Mouse (Mus musculus) WW6 (cell line): Measurements from ENCODE around the gene Padi4.

Source experiments
- DNase-seq: peaks from one replicate; pipeline ENCODE4 v3.0.0-alpha.2; 2013; ENCODE audit warnings: low read depth, low spot score

Gene Padi4

GRCm38 (mm10) chr4:140788264-140788663, 14.2 kb upstream of the Padi4 start:
- no peak for DNase-seq

GRCm38 (mm10) chr4:140787414-140787813, 13.4 kb upstream of the Padi4 start:
- DNase-seq: no peak

- DNase-seq: no peak
These were observed 11.2 kb upstream of the Padi4 start for GRCm38 (mm10) chr4:140785217-140785616.

DNA sequence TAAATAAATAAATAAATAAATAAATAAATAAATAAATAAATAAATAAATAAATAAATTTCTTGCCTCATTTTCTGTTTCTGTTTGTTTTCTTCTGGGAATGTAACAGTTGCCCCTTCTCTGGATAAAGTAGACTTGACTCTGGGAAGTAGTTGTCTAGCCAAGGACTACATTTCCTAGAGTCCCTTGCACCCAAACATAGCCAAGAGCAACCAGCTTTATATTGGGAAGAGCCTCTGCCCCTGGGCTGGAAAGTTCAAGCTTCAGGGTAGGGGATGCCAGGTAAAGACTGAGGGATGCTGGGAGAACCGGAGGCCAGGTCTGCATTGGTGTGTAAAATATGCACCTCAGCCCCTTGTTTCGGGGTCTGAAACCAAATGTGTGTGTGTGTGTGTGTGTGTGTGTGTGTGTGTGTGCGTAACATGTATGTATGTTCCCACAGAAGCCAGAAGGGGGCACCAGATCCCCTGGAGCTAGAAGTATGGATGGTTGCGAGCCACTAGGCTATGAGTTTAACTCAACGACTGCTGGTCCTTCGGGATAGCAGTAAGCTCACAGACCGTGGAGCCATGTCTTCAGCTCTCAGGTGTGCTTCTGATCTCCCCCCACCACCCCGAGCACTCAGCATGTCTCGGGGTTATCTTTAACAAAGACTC, 10.4 kb upstream of the Padi4 start:
- DNase-seq: no peak

DNA sequence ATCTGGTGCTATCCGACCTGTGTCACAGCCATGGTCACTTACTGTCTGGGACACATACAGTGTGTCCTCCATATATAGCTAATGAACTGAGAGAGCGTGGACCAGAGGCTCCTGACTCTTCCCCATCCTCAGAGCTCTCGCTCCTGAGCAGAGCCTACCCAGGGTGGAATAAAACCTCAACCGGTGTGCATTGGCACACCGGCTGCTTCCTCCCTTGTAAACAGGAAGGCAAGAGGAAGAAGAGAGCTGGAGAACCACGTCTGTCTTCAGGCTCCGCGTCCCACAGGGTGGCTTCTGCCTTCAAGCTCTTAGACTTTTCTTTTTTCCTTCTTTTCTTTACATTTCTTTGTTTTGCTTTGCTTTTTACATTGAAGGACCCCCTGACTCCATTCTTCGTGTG, 8.8 kb upstream of the Padi4 start:
- no peak for DNase-seq

DNA sequence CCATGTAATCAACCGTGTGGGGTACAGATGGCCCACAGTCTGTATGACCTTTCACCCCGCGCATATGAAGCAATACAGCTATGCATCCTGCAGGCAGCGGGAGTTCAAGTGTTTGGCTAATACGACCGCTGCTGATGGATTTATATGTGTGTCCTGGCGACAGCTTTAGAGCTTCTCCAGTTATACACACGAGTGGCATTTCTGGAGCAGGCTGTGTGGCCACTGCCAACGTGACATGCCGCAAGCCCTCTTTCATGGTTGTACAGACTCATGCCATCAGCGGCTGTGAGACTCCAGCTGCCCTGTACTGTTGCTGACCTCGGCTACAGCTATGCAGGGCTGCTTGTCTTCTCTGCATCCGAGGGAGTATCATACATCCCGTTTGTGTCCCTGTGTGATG, 6.5 kb upstream of the Padi4 start:
- DNase-seq: no peak

DNA sequence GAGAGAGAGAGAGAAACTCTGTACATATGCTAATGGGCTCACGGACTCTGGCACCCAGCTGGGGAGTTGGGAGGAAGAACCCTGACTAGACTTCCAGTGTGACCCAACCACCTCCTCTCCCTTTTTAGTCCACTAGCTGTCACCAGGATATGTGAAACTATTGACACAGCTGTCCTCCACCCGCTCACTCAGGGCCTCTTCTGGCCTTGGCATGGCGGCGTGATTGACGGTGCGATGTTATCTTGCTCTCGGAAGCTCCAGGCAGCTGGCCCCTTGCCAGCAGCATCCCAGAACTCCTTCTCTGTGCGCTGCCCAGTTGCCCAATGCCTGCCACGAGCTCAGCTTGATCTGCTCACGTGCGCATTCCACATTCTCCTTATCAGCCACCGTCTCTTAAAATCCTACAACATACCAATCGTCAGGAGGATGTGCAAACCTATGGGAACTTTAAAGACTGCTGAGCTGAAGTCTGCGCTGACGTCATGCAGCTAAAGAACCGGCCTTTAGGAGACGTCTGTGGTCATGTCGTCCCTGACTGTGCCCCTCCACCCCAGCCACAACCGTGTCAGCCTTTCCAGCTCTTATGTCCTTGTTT, 5.9 kb upstream of the Padi4 start:
- no peak for DNase-seq

- DNase-seq: no peak
These were observed 2.6 kb upstream of the Padi4 start for GRCm38 (mm10) chr4:140776623-140777022.

GRCm38 (mm10) chr4:140775876-140776275, 1.8 kb upstream of the Padi4 start:
- no peak for DNase-seq

DNA sequence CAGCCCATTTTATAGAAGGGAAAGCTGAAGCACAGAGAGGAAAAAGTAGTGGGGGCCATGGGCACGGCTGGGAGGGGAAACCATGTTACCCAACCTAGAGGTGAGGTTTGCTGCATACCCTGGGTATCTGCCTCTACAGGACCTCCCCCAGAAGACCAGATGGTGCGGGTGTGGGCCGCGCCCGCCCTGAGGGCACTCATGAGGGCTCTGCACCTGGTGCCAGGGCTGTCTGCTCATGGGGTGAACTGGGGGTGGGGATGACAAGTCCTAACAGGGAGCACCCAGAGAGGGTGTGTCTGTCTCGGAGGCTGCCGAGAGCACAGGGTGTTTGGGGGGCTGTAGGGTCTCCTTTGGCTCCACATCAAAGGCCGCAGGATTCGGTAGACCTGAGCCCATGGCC, 857 bp upstream of the Padi4 start:
- no peak for DNase-seq

DNA sequence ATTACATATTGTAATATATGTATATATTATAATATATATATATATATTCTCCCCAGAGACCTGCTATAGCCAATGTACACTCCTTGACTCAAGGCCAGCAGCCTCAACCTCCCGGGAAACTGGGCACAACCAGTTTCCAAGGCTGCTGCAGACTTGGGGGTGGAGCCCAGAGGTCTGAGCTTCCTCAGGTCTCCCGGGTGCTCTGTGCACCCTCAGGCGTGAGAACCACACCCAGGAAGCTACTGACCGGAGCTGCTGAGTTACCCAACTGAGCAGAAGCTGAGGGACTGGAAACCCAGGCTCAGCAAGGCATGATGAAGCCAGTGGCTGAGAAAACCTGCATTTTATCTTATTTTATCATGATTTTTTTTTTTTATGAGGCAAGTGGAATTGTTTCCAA, 2.9 kb downstream of the Padi4 start:
- no peak for DNase-seq

GRCm38 (mm10) chr4:140770433-140770832, 3.6 kb downstream of the Padi4 start:
- no peak for DNase-seq

GRCm38 (mm10) chr4:140768973-140769372, 5.1 kb downstream of the Padi4 start:
- peak; percentile 52 for DNase-seq

GRCm38 (mm10) chr4:140765936-140766335, 8.1 kb downstream of the Padi4 start:
- DNase-seq: no peak

DNA sequence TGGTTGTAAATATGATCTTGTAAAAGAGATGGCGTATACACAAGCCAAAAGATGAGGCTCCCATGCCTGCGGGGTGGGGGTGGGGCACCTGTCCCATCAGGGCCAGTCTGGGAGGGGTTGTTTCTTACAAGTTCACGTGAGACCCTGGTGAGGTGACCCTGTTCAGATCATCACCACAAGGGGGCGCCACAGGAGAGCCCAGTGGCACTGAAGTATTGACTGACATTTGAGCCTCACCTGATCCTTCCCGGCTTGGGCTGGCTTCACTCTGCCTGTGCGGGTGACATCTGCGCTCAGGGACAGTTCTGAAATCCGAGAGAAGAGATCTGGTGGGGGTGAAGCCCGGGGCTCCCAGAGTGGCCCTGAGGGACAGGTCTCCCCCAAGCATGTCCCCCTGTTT, 10.9 kb downstream of the Padi4 start:
- peak; percentile 81 for DNase-seq

- DNase-seq: no peak
These were observed 12.4 kb downstream of the Padi4 start for GRCm38 (mm10) chr4:140761601-140762000.

DNA sequence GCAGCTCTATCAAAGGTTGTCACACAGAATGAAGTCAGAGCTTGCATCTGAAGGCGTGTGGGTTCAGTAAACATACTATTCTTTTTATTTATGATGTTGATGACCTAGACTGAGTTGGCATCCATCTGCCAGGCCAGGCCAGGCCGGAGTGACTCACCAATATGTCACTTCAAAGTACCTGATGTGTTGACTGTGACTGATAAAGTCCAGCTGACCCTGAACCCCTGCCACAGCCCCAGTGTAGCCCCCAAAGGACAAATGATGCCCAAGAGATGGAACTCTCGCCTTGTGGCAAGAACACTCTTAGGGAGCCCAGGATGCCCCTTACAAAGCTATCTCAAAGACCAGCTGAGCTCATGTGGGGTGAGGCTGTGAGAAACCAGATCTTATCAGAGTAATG, 18.2 kb downstream of the Padi4 start:
- no peak for DNase-seq

- no peak for DNase-seq
These were observed 20.7 kb downstream of the Padi4 start for GRCm38 (mm10) chr4:140753366-140753765.

DNA sequence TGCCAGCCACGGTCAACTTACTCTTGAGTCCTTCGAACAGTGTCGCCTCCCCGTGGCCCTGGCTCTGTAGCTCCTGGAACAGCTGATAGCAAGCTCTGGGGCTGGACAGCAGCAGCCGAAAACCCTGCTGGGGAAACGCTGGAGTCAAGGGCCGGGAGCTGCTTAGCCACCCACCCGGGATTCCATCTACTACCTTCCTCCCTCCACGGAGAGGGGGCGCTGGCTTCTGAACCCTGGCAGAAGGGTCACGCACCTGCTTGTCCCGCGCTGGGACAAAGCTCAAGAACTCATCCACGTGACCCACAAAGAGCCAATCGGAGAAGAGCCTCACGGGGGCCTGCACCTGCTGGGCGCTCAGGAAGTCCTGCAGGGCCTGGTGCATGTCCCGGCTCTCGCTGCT, 23.7 kb downstream of the Padi4 start:
- no peak for DNase-seq

DNA sequence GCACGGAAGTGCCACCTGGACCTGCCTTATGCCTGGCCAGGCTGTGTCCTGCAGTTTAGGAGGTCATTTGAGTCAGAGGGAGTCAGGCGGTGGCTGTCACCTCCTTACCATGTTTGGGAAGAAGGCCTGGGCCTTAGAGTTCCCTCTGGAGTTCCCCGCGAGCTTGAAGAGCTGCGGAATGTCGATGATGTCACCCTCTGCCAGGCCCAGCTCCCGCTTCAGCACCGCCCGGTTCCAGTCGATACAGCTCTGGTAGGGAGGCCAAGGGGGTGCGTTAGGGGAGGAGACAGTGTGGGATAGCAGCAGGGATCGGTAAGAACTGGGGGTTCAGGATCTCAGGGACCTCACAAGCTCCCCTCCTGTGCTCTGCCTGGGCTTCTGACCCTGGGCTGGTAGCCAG, 26.1 kb downstream of the Padi4 start:
- DNase-seq: no peak

GRCm38 (mm10) chr4:140744654-140745053, 29.4 kb downstream of the Padi4 start:
- DNase-seq: peak; percentile 48

- no peak for DNase-seq
These were observed 30.9 kb downstream of the Padi4 start for GRCm38 (mm10) chr4:140743086-140743485.

GRCm38 (mm10) chr4:140742543-140742942, 31.5 kb downstream of the Padi4 start, which contains the start of gene Padi6:
TSS of gene Padi6 (minus strand) at chr4:140742643.
- no peak for DNase-seq

DNA sequence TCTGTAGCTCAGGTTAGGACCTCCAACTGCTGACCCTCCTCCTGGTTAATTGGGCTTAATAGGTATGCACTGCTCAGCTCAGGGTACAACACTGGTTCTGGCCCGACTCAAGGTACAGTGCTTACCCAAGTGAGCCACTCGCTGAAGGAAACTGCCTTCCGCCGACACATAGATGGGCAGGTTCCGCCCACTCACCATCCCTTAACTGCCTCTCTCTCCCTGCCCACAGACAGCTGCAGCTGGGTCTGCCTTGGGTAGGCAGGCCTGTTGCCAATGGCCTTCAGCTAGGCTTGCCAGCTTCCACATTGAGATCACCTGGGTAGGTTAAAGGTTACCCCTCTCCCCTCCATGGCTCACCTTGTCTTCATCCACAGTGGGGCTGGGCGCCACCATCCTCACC, 32.6 kb downstream of the Padi4 start:
- DNase-seq: no peak
